Mouse (Mus musculus): ENCODE data around the gene Pard3. TPM values are rescaled to one million over a fixed set of nuclear protein-coding genes. Genes with fewer than 3 reads are reported as not detected.

The Pard3 gene
- polyA plus RNA-seq, 1 experiment = 35.1 TPM

DNA sequence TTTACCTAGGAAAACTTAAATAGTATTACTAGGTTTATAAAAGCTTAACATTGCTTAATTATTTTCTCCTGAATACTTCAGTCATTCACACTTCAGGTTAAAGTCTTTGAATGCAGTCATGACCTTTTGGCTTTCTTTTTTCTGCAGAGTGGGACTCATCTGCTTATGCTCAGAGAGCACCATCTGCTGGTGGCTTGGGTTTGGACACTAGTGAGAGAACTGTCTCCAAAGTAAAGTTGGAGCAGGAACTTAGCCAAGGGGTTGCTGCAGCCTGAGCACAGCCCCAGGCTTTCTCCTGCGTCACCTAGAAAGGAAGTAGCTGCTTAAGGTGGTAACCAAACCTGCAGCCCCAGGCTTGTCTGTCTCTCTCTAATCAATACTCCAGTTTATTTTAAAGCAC, 75.5 kb downstream of the Pard3 start:
- TF ChIP-seq POLR2A (IDR thresholded peaks at IDR 0.05; ENCODE audit: borderline replicate concordance, extremely low read depth, insufficient read depth, insufficient read length, poor library complexity, severe bottlenecking) (no peak), CTCF (IDR thresholded peaks at IDR 0.05; ENCODE audit: borderline replicate concordance, extremely low read depth, insufficient read depth, insufficient read length) (peak; percentile 83; the same call in 1 of the 2 replicates)
- DNase-seq (ENCODE audit: low read depth) = peak; percentile 86

- no peak for DNase-seq (ENCODE audit: low read depth)
- TF ChIP-seq POLR2A (IDR thresholded peaks at IDR 0.05; ENCODE audit: borderline replicate concordance, extremely low read depth, insufficient read depth, insufficient read length, poor library complexity, severe bottlenecking) (no peak), CTCF (IDR thresholded peaks at IDR 0.05; ENCODE audit: borderline replicate concordance, extremely low read depth, insufficient read depth, insufficient read length) (no peak)
Observed at GRCm38 (mm10) chr8:127140945-127141344, 77.3 kb downstream of the Pard3 start.

- TF ChIP-seq CTCF (IDR thresholded peaks at IDR 0.05; ENCODE audit: borderline replicate concordance, extremely low read depth, insufficient read depth, insufficient read length) = no peak
- TF ChIP-seq POLR2A (IDR thresholded peaks at IDR 0.05; ENCODE audit: borderline replicate concordance, extremely low read depth, insufficient read depth, insufficient read length, poor library complexity, severe bottlenecking) = no peak
- DNase-seq (ENCODE audit: low read depth) = no peak
Observed at GRCm38 (mm10) chr8:127143641-127144040, 79.9 kb downstream of the Pard3 start.

DNA sequence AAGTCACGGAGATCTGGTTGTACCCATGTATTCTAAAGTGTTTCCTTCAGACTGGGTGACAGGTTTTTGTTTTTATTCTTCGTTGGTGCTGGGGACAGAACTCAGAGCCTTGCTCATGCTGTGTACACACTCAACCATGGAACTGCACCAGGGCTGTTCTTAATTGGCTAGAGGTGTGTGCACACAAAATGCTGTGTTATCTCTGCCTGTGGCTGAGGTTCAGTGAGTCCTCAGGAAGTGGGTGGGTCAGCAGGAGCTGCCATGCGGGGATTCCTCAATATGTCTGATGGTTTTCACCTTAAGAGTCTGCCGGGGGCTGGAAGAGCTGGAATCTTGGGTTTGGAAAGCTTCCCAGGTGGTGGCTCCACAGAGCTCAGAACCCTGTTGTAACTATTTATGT, 80.9 kb downstream of the Pard3 start:
- DNase-seq (ENCODE audit: low read depth) = no peak
- TF ChIP-seq POLR2A (IDR thresholded peaks at IDR 0.05; ENCODE audit: borderline replicate concordance, extremely low read depth, insufficient read depth, insufficient read length, poor library complexity, severe bottlenecking) (no peak), CTCF (IDR thresholded peaks at IDR 0.05; ENCODE audit: borderline replicate concordance, extremely low read depth, insufficient read depth, insufficient read length) (no peak)

DNA sequence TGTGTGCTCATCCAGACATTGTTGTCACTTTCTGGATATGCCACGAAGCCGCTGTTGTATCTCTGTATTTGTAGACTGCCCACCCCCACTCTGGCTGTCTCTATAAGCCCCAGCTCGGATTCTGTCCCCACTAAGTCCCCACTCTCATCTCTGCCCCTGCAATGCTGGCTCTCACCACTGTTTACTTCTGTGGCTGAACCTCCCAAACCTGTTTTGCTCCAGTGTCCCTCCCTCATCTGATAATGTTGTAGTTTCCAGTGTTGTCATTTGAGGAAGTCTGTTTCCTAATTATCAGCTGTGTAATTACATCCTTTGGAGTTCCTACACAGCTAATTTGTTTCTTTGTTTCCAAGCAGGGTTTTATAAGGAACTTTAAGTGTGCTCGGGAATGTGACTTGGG, 81.4 kb downstream of the Pard3 start:
- no peak for DNase-seq (ENCODE audit: low read depth)
- TF ChIP-seq CTCF (IDR thresholded peaks at IDR 0.05; ENCODE audit: borderline replicate concordance, extremely low read depth, insufficient read depth, insufficient read length) = peak; percentile 12; the same call in 1 of the 2 replicates
- TF ChIP-seq POLR2A (IDR thresholded peaks at IDR 0.05; ENCODE audit: borderline replicate concordance, extremely low read depth, insufficient read depth, insufficient read length, poor library complexity, severe bottlenecking) = no peak

GRCm38 (mm10) chr8:127146055-127146454, 82.4 kb downstream of the Pard3 start:
- TF ChIP-seq POLR2A (IDR thresholded peaks at IDR 0.05; ENCODE audit: borderline replicate concordance, extremely low read depth, insufficient read depth, insufficient read length, poor library complexity, severe bottlenecking) (no peak), CTCF (IDR thresholded peaks at IDR 0.05; ENCODE audit: borderline replicate concordance, extremely low read depth, insufficient read depth, insufficient read length) (no peak)
- no peak for DNase-seq (ENCODE audit: low read depth)

DNA sequence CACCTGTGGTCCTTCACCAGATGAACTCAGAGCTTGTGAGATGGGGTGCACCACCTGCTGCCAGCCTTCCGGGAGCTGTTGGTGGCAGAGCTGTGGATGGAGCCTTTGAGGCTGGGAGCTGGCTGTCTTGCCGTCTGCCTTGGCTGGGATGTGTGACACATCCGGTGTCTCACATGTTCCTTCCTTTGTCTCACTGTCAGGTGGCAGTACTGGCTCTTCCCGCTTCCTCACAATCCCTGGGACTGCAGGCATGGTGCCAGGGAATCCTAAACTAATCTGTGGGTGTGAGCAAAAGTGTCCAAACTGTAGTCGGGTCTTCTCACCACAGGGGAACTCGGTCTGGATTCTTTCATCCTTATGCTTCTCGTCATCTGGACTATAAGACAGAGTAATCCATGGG, 85.1 kb downstream of the Pard3 start:
- TF ChIP-seq CTCF (IDR thresholded peaks at IDR 0.05; ENCODE audit: borderline replicate concordance, extremely low read depth, insufficient read depth, insufficient read length) (no peak), POLR2A (IDR thresholded peaks at IDR 0.05; ENCODE audit: borderline replicate concordance, extremely low read depth, insufficient read depth, insufficient read length, poor library complexity, severe bottlenecking) (no peak)
- DNase-seq (ENCODE audit: low read depth) = peak; percentile 62

GRCm38 (mm10) chr8:127150645-127151044, 87.0 kb downstream of the Pard3 start:
- no peak for TF ChIP-seq POLR2A (IDR thresholded peaks at IDR 0.05; ENCODE audit: borderline replicate concordance, extremely low read depth, insufficient read depth, insufficient read length, poor library complexity, severe bottlenecking)
- TF ChIP-seq CTCF (IDR thresholded peaks at IDR 0.05; ENCODE audit: borderline replicate concordance, extremely low read depth, insufficient read depth, insufficient read length) = no peak
- no peak for DNase-seq (ENCODE audit: low read depth)

DNA sequence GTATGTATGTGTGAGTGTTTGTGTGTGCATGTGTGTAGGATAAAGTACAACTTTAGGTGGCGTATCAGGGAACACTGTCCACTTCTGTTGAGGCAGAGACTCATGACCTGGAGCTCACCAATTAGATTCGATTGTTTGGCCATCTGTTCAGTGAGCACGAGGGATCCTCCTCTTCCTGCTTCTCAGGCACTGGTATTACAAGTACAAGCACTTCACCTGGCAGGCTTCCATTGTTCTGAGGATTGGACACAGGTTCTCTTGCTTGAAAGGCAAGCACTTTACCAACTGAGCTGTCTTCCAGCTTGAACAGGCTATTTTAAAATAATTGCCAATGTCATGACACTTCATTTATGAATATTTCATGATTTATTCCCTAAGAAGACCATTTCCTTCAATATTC, 88.0 kb downstream of the Pard3 start:
- no peak for TF ChIP-seq POLR2A (IDR thresholded peaks at IDR 0.05; ENCODE audit: borderline replicate concordance, extremely low read depth, insufficient read depth, insufficient read length, poor library complexity, severe bottlenecking)
- no peak for TF ChIP-seq CTCF (IDR thresholded peaks at IDR 0.05; ENCODE audit: borderline replicate concordance, extremely low read depth, insufficient read depth, insufficient read length)
- peak; percentile 43 for DNase-seq (ENCODE audit: low read depth)

- no peak for TF ChIP-seq CTCF (IDR thresholded peaks at IDR 0.05; ENCODE audit: borderline replicate concordance, extremely low read depth, insufficient read depth, insufficient read length)
- no peak for DNase-seq (ENCODE audit: low read depth)
Observed at GRCm38 (mm10) chr8:127157087-127157486, 93.4 kb downstream of the Pard3 start.

- no peak for DNase-seq (ENCODE audit: low read depth)
Observed at GRCm38 (mm10) chr8:127159421-127159966, 95.8 kb downstream of the Pard3 start.

GRCm38 (mm10) chr8:127161854-127162253, 98.2 kb downstream of the Pard3 start:
- no peak for TF ChIP-seq POLR2A (IDR thresholded peaks at IDR 0.05; ENCODE audit: borderline replicate concordance, extremely low read depth, insufficient read depth, insufficient read length, poor library complexity, severe bottlenecking)
- TF ChIP-seq CTCF (IDR thresholded peaks at IDR 0.05; ENCODE audit: borderline replicate concordance, extremely low read depth, insufficient read depth, insufficient read length) = no peak
- no peak for DNase-seq (ENCODE audit: low read depth)

More at GRCm38 (mm10) chr8:127159421-127159966, 95.8 kb downstream of the Pard3 start:
- TF ChIP-seq POLR2A (IDR thresholded peaks at IDR 0.05; ENCODE audit: borderline replicate concordance, extremely low read depth, insufficient read depth, insufficient read length, poor library complexity, severe bottlenecking) (no peak), CTCF (IDR thresholded peaks at IDR 0.05; ENCODE audit: borderline replicate concordance, extremely low read depth, insufficient read depth, insufficient read length) (no peak)
